Mouse (Mus musculus): ENCODE data around the gene Grasp.

- TF ChIP-seq ZKSCAN1 (IDR thresholded peaks at IDR 0.05; ENCODE audit: low read depth, low read length) (no peak), HCFC1 (IDR thresholded peaks at IDR 0.05; ENCODE audit: low read depth, low read length) (no peak), EP300 (IDR thresholded peaks at IDR 0.05; ENCODE audit: low read depth in 1 of 2, low read length in 2 of 2) (no peak), GATA1 (IDR thresholded peaks at IDR 0.05; ENCODE audit: low read depth, low read length) (no peak), MAZ (IDR thresholded peaks at IDR 0.05; ENCODE audit: low read depth, low read length) (no peak), MAFK (IDR thresholded peaks at IDR 0.05; ENCODE audit: borderline replicate concordance, low read depth, low read length) (no peak), MAX (IDR thresholded peaks at IDR 0.05; ENCODE audit: low read length) (no peak), TCF12 (IDR thresholded peaks at IDR 0.05; ENCODE audit: low read depth, low read length) (no peak), USF2 (IDR thresholded peaks at IDR 0.05; ENCODE audit: borderline replicate concordance in 1 of 2, insufficient read depth in 1 of 2, low read depth in 1 of 2, low read length in 2 of 2) (no peak), MYC (IDR thresholded peaks at IDR 0.05; ENCODE audit: low read depth, low read length) (no peak), POLR2A (IDR thresholded peaks at IDR 0.05; ENCODE audit: control insufficient read depth in 1 of 2, insufficient read depth in 1 of 2, low read depth in 1 of 2, low read length in 2 of 2, poor library complexity in 1 of 2) (no peak)
Measured at GRCm38 (mm10) chr15:101181500-101181899, 42.5 kb upstream of the Grasp start.
